Mouse (Mus musculus) MEL-GATA-1-ER (cell line): Measurements from ENCODE around the gene Meis3.

Experiments used
- DNase-seq: peaks from one replicate; pipeline ENCODE4 v3.0.0-alpha.2; 2012; ENCODE audit warnings: low read depth; ENCODE audit errors: extremely low read depth

The Meis3 gene

GRCm38 (mm10) chr7:16208781-16209665, 34.1 kb downstream of the Meis3 start:
- no peak for DNase-seq

- DNase-seq = no peak
Observed at GRCm38 (mm10) chr7:16210862-16211365, 36.0 kb downstream of the Meis3 start.

GRCm38 (mm10) chr7:16213196-16213595, 38.3 kb downstream of the Meis3 start:
- no peak for DNase-seq

- DNase-seq = no peak
Observed at GRCm38 (mm10) chr7:16213986-16214385, 39.1 kb downstream of the Meis3 start.

- DNase-seq = peak; percentile 93
Observed at GRCm38 (mm10) chr7:16221582-16222272, 46.8 kb downstream of the Meis3 start, which contains the start of gene Dhx34. TSS of gene Dhx34 (minus strand) at chr7:16222037.

- DNase-seq = no peak
Observed at GRCm38 (mm10) chr7:16229869-16230268, 55.0 kb downstream of the Meis3 start.
